Mouse (Mus musculus) ES-Bruce4 (cell line): ENCODE data around the gene Fam19a5. TPM values are rescaled to one million over a fixed set of nuclear protein-coding genes. Genes with fewer than 3 reads are reported as not detected.

Experiments
- H3K27ac ChIP-seq: 2 replicates; pipeline ENCODE4 v1.5.1; 2012; ENCODE audit warnings: low read length, inconsistent platforms; ENCODE audit not compliant: insufficient read depth
- H3K27me3 ChIP-seq: 2 replicates; pipeline ENCODE4 v1.6.1; 2012; ENCODE audit warnings: mild to moderate bottlenecking, low read length, inconsistent platforms; ENCODE audit not compliant: control insufficient read depth, poor library complexity, insufficient read depth, severe bottlenecking
- H3K36me3 ChIP-seq: 2 replicates; pipeline ENCODE4 v1.6.1; 2012; ENCODE audit warnings: inconsistent platforms, mild to moderate bottlenecking, low read length, moderate library complexity; ENCODE audit not compliant: control insufficient read depth, poor library complexity, insufficient read depth, severe bottlenecking
- H3K4me1 ChIP-seq: one replicate; pipeline ENCODE4 v1.8.1; 2011; ENCODE audit warnings: low read length; ENCODE audit not compliant: control insufficient read depth, insufficient read depth
- H3K4me3 ChIP-seq: 2 replicates; pipeline ENCODE4 v1.5.1; 2011; ENCODE audit warnings: low read depth, mild to moderate bottlenecking, low read length
- H3K9ac ChIP-seq: 2 replicates; pipeline ENCODE4 v1.6.1; 2012; ENCODE audit warnings: low read depth, mild to moderate bottlenecking, inconsistent platforms; ENCODE audit not compliant: poor library complexity, severe bottlenecking
- H3K9me3 ChIP-seq: replicated peaks from 2 replicates; pipeline ENCODE4 v1.6.1; 2012; ENCODE audit warnings: mild to moderate bottlenecking, low read length, inconsistent platforms; ENCODE audit not compliant: control insufficient read depth, poor library complexity, insufficient read depth, severe bottlenecking
- CTCF ChIP-seq: IDR thresholded peaks from one replicate; pipeline ENCODE4 v1.8.1; 2011; ENCODE audit warnings: low read depth, low read length
- EP300 ChIP-seq: IDR thresholded peaks from 2 replicates; pipeline ENCODE4 v1.6.1; 2011; ENCODE audit warnings: low read depth, low read length; ENCODE audit not compliant: insufficient read depth
- POLR2A ChIP-seq: IDR thresholded peaks from one replicate; pipeline ENCODE4 v1.8.1; 2011; ENCODE audit warnings: low read length; ENCODE audit not compliant: insufficient read depth
- polyA plus RNA-seq: library from polyadenylated mRNA; stranded (reverse); fragments of >200 nt; gene quantifications from 2 replicates; pipeline ENCODE4 v1.2.4, GENCODE M21; 2011; ENCODE audit warnings: low read depth; ENCODE audit not compliant: missing spikeins, insufficient read depth, insufficient read length

Fam19a5 gene
- polyA plus RNA-seq, 1 experiment, result 3.2 TPM

DNA sequence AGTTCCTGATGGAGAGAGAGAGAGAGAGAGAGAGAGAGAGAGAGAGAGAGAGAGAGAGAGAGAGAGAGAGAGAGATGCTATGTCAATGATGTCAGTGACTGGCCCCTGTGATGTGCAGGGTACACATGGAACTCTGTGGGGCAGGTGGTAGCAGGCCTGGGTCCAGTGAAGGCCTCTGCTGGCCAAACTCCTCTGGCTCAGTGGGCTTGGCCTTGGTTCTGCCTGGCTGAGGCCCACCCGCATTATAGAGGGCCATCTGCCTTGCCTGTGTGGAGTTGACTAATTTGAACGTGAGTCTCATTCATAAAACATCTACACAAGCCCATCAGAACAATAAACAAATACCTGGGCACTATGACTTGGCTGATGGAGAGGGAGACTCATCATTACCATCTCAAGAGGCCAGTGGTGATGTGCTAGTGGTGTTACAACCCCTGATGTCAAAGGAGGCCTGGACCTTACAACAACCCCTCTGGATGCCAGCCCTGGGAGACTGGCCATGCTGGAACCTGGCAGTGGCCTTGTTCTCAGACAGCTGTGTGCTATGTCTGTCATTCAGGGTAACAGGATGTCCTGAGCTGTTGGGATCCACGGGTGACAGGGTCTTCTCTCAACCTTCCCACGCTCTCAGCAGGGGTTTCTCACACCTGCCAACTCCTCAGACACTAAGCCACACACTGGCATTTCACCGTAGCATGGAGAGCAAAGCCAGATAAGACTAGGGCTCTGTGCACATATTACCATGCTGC lies 102.4 kb downstream of the Fam19a5 start:
- Histone ChIP-seq H3K27me3 (no peaks in the 10 kb centered on the region), H3K27ac (no peak overlapping the region), H3K9ac (no peak overlapping the region), H3K9me3 (no peaks in the 10 kb centered on the region), H3K4me3 (no peak overlapping the region), H3K36me3 (no peaks in the 10 kb centered on the region), H3K4me1 (no peaks in the 10 kb centered on the region)
- no peak for TF ChIP-seq POLR2A
- no peak for TF ChIP-seq EP300
- no peak for TF ChIP-seq CTCF

DNA sequence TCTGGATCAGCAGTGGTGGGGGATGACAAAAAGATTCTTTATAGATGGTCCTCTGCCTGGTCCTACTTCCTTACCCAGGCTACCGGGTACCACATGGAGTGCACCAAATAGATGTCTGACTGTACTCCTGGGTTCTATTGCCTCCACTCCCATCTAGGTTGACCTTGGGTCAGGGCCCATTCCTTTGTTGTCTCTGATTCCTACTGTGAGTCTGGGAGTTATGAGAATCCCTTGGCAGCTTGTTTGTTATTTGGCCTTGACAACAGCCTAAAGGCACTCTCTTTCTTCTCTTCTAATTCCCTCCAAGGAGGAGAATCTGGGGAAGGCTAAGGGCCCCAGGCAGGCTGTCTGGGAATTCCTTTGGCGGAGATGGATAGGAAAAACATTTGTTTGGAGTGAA lies 105.6 kb downstream of the Fam19a5 start:
- TF ChIP-seq CTCF (no peak), EP300 (no peak), POLR2A (no peak)
- H3K4me3 ChIP-seq, result no peak overlapping the region
- no peaks in the 10 kb centered on the region for H3K4me1 ChIP-seq
- no peaks in the 10 kb centered on the region for H3K36me3 ChIP-seq
- no peaks in the 10 kb centered on the region for H3K27me3 ChIP-seq
- no peaks in the 10 kb centered on the region for H3K9me3 ChIP-seq
- H3K27ac ChIP-seq, result no peak overlapping the region
- no peak overlapping the region for H3K9ac ChIP-seq

DNA sequence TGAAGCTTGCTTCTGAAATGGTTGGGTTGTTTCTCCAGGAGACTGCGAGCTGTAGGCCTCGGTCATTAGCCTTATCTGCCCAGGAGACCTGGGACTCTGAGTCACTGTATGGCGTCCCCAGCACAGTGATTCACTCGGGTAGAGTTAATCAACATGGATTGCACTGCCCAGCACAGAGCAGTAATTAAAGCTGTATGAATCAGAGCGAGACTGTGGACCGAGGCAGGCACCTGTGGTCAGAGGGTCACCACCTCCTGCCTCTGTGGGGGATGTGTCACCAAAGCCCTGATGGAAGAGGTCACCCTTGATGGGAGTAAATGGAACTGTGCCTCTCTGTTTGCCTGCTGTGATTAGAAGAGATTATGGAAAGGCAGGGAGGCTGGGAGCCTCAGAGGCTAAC lies 110.5 kb downstream of the Fam19a5 start:
- H3K4me3 ChIP-seq, result no peak overlapping the region
- no peaks in the 10 kb centered on the region for H3K9me3 ChIP-seq
- H3K36me3 ChIP-seq, result no peaks in the 10 kb centered on the region
- no peak for TF ChIP-seq EP300
- no peak overlapping the region for H3K9ac ChIP-seq
- no peaks in the 10 kb centered on the region for H3K27me3 ChIP-seq
- H3K4me1 ChIP-seq, result no peaks in the 10 kb centered on the region
- H3K27ac ChIP-seq, result no peak overlapping the region

DNA sequence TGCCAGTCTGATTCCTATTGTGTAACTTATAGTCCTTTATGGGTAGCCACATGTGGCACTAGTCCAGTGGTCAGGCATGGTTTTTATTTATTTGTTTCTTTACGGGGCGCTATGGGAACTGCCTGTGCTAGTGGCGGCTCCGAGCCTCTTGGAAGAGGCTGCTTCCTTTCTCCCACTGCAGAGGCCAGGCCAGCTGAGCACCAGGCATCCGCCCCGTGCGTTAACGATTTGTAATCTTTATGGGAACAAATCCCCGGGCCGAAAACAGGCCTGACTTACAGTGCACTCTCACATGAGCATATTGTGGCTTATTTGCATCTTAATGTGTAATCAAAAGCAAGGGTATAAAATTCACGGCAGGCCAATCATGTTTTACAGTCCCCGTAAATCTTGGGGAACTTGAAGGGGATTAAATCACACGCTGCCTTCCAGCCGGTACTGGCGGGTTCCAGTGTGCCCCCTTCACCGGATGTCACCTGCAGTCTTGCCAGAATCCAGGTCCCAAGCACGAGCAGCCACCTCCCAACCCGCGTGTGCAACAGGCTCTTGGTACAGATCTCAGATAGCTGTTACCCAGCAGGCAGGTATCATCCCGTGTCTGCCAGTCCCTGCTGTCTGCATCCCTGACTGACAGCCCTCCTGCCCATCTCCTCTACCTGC lies 112.5 kb downstream of the Fam19a5 start:
- H3K36me3 ChIP-seq, result no peaks in the 10 kb centered on the region
- H3K27ac ChIP-seq, result no peak overlapping the region
- H3K4me1 ChIP-seq, result no peaks in the 10 kb centered on the region
- no peak overlapping the region for H3K4me3 ChIP-seq
- no peaks in the 10 kb centered on the region for H3K9me3 ChIP-seq
- H3K27me3 ChIP-seq, result no peaks in the 10 kb centered on the region
- no peak overlapping the region for H3K9ac ChIP-seq
- TF ChIP-seq EP300 (no peak), CTCF (no peak), POLR2A (no peak)

DNA sequence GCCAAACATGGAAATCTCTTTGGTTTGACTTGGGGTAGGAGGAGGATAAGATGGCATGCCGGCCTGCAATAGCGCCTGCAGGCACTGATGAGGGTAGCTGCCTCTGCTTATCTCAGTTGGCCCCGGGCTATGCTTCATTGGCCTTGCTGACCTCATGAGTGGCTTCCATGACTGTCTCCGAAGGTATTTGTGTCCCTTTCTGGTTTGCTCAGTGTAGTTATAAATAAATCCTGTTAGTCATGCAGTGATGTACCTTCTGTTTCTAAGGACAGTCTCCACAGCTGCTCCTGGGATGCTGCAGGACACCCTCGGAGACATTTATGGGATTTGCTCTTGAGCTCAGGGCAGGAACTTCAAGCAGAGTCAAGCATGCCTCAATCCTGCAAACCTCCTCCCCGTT lies 115.6 kb downstream of the Fam19a5 start:
- Histone ChIP-seq H3K4me1 (no peaks in the 10 kb centered on the region), H3K27me3 (no peaks in the 10 kb centered on the region), H3K9me3 (no peaks in the 10 kb centered on the region), H3K9ac (no peak overlapping the region), H3K36me3 (no peaks in the 10 kb centered on the region), H3K4me3 (no peak overlapping the region), H3K27ac (no peak overlapping the region)
- TF ChIP-seq POLR2A, result no peak
- TF ChIP-seq CTCF, result no peak

DNA sequence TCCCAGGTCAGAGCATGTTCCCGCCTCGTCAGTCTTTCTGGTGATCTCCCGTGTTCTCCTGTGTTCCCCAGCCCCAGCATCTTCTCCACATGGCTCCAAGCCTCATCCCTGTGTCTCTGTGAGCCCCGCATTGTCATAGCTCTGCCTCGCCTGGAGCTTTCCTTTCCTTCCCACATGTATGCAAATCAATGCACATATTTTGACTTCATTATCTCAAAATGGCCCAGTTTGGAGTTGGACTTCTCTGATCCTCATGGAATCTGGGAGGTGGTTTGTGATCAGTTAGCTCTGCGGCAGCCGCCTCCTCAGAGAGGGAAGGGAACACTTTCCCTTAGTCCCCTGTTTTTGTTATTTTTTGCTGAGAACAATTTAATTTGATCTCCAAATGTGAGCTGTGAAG lies 117.9 kb downstream of the Fam19a5 start:
- Histone ChIP-seq H3K4me3 (no peak overlapping the region), H3K27me3 (no peaks in the 10 kb centered on the region), H3K9me3 (no peaks in the 10 kb centered on the region), H3K9ac (no peak overlapping the region), H3K4me1 (no peaks in the 10 kb centered on the region), H3K27ac (no peak overlapping the region), H3K36me3 (no peaks in the 10 kb centered on the region)
- TF ChIP-seq EP300 (no peak), POLR2A (no peak), CTCF (no peak)
